Mouse (Mus musculus): ENCODE data around the gene Rpl35a. TPM values are rescaled to one million over a fixed set of nuclear protein-coding genes. Genes with fewer than 3 reads are reported as not detected.

Rpl35a gene
- total RNA-seq (2021): 100 to 1,000 TPM; 237 to 241 TPM
- long read RNA-seq, experiment 1, transcript Rpl35a-203 (5 exons, 519 nt): minor isoform, 5 of 26 reads
- long read RNA-seq, experiment 1, transcript Rpl35a-205 (5 exons, 510 nt): major isoform, 17 of 26 reads
- long read RNA-seq, experiment 1, partial matches to known transcripts: 0 of 26 reads
- long read RNA-seq, experiment 1, other reads (novel, unspliced or antisense): 3 of 26 reads
- long read RNA-seq, experiment 2, transcript Rpl35a-203 (5 exons, 519 nt): minor isoform, 6 of 29 reads
- long read RNA-seq, experiment 2, transcript Rpl35a-205 (5 exons, 510 nt): major isoform, 18 of 29 reads
- long read RNA-seq, experiment 2, partial matches to known transcripts: 1 of 29 reads
- long read RNA-seq, experiment 2, other reads (novel, unspliced or antisense): 2 of 29 reads

DNA sequence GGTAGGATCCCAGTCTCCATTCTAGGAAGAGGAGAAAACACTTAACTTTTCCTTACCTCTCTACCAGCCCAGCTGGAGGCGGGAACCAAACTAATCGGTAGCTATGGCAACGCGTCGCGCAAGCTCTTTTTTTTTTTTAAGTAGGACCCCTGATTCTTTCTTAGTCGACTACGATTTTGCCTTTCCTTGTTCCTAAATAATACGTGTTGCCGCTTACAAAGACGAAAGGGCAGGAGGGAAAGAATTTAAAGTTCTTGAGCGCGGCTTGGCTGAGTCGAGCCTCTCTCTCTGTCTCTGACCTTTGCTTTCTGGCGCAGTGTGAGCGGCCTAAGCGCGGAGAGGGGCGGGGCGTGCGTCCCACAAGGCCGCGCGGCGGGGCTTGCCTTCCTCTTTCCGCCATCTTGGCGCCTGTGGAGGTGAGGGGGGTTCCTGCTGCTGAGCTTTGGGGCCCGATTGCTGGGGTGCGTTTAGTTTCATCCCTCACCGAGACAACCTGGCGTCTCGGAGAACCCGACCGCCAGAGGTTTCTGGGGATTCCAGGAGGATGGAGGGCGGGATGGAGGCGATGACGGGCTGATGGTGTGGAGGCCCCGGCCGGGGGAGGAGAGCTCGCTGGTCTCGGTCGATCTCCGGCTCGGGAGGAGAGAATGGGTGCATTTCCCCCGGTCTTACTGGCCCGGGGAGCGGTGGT lies at the start of gene Rpl35a, which contains the start of gene Iqcg:
Rpl35a (plus strand) TSS at position 359 of the 691 bp plus-strand sequence.
Iqcg (minus strand) TSS at position 124 of the 691 bp plus-strand sequence.
- peak; percentile 84 to 88 for DNase-seq (ENCODE audit: low spot score in 2 of 2)
- intact Hi-C loops (cut with DNase I): no loop called here

DNA sequence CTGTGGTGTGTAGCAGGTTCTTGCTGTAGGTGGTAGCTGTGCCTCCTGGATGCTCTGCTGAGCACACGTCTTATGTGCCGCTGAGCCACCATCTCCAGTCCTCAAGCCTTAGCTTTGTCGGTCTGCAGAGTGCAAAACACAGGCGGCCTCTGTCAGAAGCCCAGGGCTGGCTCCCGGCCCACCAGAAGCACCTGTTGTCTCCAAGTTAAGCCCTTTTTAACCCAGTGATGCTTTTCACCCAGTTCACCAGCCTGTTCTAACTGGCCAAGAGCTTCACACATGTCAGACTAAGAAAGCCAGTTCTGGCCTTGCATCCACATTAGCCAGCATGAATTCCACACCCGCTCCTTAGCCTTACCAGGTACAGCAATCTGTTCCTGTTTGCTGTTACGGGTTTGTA lies 49.4 kb upstream of the Rpl35a start:
- no peak for DNase-seq (ENCODE audit: low spot score in 2 of 2)
- intact Hi-C loops (cut with DNase I): no loop called here

DNA sequence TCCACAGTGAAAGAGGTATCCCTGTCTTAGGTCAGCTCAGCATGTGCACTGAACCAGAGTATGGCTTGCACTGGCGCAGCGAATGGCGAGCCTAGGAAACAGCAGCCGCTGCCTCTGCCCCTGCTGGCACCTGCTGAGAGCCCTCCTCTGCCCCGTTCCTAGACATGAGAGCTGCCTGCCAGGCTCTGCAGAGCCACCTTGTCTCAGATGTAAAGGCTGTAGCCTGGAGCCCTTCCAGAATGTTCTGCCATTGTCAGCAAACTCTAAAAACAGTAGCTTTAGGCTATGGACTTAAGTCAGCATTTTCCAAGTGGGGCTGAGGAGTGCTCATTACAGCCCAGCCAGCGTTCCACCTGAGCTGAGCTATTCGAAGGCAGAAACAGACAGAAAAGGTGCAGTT lies 48.8 kb upstream of the Rpl35a start:
- intact Hi-C loops (cut with DNase I): no loop called here
- no peak for DNase-seq (ENCODE audit: low spot score in 2 of 2)

DNA sequence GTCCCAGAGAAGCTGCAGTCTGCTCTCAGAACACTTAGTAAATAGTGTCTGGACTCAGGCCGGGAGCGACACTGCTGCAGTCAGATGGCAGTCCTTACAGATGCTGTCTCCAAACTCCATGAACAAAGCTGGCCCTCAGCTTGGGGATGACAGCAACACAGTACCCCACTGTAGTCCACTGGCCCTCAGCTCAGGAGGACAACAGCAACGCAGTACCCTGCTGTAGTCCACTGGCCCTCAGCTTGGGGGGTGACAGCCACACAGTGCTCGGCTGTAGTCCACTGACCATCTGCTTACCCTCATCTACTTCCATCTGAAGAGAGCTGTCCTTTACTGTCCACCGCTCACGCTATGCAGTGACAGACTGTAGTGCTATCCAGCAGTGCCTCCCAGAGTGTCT lies 46.1 kb upstream of the Rpl35a start:
- intact Hi-C loops (cut with DNase I): loop anchor here (10.0 kb wide), 1 partner anchor 195 kb away; the partner anchor contains the start of gene Smbd1
- DNase-seq (ENCODE audit: low spot score in 2 of 2): peak; percentile 25 to 34

DNA sequence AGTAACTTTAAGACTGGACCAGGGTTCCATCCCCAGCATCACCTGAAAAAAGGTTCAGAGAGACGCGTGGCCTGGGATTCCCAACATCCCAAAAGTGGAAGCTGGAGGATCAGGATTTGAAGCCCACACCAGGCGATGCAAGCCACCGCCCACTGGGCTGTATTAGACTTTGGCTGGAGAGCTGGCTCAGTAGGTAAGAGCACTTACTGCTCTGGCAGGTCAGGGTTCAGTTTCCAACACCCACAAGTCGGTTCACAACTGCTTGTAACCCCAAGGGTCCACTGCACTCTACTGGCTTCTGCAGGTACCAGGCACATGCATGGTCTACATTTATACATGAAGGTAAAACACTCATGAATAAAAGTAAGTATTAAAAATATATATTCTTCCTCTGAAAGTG lies 42.5 kb upstream of the Rpl35a start:
- intact Hi-C loops (cut with DNase I): loop anchor here (10.0 kb wide), 1 partner anchor 199 kb away; the partner anchor contains the start of gene Smbd1
- no peak for DNase-seq (ENCODE audit: low spot score in 2 of 2)

DNA sequence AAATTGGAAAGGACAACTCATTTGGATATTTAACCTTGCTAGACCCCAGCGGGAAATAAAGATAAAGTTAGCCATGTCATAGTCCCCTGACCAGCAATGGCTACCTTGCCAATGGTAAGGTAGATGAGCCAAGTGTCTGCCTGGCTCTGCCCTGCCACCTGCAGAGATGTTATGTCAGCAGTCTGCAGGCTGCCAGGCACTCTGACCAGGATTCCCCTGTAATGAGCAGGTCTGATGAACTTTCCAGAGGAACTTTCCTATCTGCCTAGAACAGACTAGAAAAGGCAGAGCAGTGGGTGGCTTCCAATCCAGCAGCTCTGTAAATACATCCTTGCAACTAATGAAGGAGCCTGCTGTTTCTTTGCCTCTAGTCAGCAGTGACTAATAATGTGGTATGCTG lies 41.3 kb upstream of the Rpl35a start:
- DNase-seq (ENCODE audit: low spot score in 2 of 2): no peak
- intact Hi-C loops (cut with DNase I): loop anchor here (10.0 kb wide), 1 partner anchor 200 kb away; the partner anchor contains the start of gene Smbd1

DNA sequence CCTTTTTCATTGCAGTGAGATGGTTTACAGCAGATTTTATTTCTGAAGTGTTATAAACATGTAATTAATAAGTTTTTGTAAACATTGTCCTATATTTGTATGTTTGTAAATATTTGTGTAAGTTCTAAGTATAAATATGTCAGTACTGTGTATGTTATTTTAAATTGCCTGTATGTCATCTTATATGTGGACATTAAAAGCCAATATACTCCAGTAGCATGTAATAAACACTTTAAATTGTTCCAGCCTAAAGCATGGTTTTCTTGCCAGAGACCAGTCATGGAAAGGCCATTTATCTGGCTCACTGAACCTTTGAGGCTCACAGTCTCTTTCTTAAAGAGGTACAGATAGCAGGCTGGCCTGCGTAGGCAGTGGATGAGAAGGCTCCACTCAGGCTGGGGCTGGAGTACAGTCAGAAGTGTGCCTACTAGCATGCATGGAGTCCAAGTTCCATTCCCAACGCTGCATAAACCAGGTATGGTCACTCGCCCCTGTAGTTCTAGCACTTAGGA lies 40.8 kb upstream of the Rpl35a start:
- no peak for DNase-seq (ENCODE audit: low spot score in 2 of 2)
- intact Hi-C loops (cut with DNase I): loop anchor here (10.0 kb wide), 1 partner anchor 201 kb away; the partner anchor contains the start of gene Smbd1

DNA sequence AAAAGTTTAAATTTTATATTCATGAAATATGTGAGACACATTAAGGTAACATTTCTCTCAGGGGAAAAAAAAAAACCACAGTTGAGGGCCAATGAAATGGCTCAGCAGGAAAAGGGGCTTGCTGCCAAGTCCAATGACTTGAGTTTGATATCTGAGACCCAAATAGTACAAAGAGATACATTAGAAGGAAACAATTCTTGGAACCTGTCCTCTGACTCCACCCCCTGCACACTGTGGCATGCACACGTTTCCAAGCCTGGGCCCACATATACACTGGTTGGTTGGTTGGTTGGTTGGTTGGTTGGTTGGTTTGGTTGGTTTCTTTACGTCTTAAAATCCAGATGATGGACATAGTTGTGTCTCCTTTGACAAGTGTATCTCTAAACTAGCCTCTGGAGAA lies 40.3 kb upstream of the Rpl35a start:
- no peak for DNase-seq (ENCODE audit: low spot score in 2 of 2)
- intact Hi-C loops (cut with DNase I): loop anchor here (10.0 kb wide), 1 partner anchor 201 kb away; the partner anchor contains the start of gene Smbd1

DNA sequence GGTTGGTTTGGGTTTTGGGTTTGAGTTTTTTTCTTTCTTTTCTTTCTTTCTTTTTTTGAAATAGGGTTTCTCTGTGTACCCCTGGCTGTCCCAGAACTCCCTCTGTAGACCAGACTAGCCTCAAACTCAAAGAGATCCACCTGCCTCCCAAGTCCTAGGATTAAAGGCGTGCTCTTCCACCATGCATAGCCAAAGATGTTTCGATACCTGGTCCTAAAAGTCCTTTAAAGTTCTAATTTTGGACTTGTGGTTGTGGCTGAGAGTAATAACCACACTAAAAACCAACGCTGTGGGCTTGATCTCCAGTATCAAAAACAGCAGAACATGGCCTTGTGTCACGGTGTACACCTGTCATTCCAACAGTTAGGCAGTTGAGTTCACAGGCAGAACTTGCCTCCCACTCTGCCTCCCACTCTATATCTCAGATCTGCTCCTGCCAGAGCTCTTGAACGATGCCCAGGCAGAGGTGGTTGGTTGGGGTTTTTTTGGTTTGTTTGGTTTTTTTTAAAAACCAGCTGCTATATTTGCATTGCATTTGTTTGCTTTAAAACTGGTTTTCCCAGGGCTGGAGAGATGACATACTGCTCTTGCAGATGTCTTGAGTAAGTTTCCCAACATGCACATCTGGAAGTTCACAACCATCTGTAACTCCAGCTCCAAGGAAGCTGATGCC lies 38.4 kb upstream of the Rpl35a start:
- intact Hi-C loops (cut with DNase I): loop anchor here (10.0 kb wide), 1 partner anchor 203 kb away; the partner anchor contains the start of gene Smbd1
- DNase-seq (ENCODE audit: low spot score in 2 of 2): no peak

DNA sequence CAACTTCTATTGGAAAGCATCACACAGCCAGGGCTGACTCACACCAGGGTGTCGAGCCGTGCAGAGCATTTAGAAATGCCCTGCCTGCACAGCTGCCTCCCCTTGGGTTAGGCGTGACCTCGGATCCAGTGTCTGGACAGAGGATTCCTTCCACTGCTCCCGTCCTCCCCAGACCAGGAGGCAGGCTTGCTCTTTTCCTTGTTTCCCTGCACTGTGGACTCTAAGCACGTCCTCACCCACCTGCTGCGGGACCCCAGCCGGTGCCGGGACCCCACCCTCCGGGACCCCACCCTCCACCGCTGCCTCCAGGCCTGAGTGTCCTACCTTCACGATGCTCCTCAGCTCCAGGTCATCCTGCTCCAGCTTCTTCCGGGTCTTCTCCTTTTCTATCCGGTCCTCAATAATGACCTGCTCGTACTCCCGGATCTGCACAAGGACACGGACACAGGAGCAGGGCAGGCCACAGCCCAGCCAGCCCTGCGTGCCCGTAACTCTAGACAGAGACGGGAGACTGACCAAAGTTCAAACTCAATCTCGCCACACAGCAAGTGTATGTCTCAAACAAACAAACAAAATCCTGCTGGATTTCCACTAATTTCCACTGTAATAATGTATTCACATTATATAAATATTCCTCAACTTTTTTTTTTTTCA lies 37.0 kb upstream of the Rpl35a start:
- intact Hi-C loops (cut with DNase I): loop anchor here (10.0 kb wide), 1 partner anchor 204 kb away; the partner anchor contains the start of gene Smbd1
- DNase-seq (ENCODE audit: low spot score in 2 of 2): no peak

DNA sequence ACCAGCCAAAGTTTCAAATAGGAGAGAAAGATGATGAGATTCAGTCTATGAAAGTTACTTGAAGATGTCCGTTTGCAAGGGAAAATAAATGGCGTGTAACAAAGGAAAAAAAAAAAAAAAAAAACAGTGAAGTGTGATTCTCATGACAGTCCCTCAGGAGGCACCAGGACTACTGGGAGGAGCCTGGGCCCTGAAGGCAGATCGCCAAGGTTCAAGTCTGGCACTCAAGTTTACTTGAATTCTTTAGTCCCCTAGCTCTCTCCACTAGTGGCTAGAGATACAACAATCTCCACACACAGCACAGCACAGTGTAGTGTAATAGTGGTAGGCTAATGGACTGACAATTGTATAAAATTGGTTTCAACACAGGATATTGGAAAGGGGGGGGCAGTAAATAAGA lies 34.9 kb upstream of the Rpl35a start:
- DNase-seq (ENCODE audit: low spot score in 2 of 2): no peak
- intact Hi-C loops (cut with DNase I): loop anchor here (10.0 kb wide), 1 partner anchor 133 kb away; no protein-coding TSS in a partner anchor

DNA sequence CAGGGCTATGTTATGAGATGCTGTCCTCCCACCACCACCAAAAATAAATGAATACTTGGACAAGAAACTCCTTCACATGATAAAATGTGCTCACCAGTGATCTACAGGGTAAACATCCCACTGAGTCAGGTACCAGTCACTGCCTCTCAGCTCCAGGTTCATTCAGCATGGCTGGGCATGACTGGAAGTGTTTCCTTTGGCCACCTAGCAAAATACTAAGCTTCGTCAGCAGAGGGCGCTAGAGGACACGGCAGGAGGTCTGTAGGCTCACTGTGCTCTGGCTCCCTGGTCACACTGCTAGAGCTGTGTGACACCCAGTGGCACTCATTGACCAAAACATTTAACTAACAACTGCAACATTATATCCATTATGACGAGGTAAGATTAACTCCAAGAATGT lies 32.5 kb upstream of the Rpl35a start:
- DNase-seq (ENCODE audit: low spot score in 2 of 2): peak; percentile 82 to 87
- intact Hi-C loops (cut with DNase I): loop anchor here (10.0 kb wide), 1 partner anchor 131 kb away; no protein-coding TSS in a partner anchor

DNA sequence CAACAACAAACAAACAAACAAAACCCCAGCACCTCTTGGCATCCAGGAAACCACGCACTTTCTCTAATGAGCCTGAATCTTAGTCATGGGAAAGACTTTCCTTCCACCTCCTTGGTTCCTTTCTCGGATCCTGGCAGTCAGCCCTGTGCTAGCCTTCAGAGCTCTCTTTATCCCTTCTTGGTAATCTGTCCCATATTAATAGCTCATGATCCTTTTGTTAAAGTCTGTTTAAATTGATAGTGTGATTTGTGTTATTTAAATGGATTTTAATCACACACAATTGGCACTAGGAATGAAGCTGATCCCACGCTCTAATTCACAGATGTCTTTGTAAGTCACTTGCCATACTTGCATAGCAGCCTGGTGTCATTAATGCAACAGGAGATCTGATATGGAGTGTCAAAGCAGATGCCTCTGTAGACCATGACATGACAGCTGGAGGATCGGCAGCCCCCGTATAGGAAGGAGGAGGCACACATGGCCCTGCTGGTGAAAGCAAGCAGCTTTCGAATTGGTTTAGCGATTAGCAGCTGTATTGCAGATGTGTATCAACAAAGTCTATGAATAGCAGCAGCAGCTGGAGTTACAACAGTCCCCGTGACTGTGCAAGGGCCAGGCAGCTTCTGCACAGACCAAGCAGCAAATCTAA lies 31.7 kb upstream of the Rpl35a start:
- DNase-seq (ENCODE audit: low spot score in 2 of 2): peak in 1 of 2 experiments; percentile 30
- intact Hi-C loops (cut with DNase I): loop anchor here (10.0 kb wide), 1 partner anchor 130 kb away; no protein-coding TSS in a partner anchor

DNA sequence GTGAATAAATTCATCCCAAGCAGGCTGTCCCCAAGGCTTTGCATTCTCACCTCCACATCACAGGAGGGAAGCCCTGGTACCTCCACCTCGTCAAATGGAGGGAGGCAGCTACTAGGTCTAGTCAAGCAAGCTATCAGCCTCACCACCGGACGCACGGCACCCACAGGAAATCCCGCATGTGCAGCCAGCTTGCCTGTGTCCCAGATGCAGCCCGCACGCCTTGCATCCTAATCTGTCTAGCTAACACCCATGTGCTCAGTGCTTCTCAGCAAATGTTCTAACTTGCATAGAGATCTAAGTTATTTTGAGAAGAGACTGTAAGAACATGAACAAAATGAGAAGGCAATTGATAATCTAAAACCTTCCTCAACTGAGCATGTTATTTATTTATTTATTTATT lies 29.9 kb upstream of the Rpl35a start:
- peak; percentile 53 to 55 for DNase-seq (ENCODE audit: low spot score in 2 of 2)
- intact Hi-C loops (cut with DNase I): loop anchor here (10.0 kb wide), 1 partner anchor 128 kb away; no protein-coding TSS in a partner anchor

DNA sequence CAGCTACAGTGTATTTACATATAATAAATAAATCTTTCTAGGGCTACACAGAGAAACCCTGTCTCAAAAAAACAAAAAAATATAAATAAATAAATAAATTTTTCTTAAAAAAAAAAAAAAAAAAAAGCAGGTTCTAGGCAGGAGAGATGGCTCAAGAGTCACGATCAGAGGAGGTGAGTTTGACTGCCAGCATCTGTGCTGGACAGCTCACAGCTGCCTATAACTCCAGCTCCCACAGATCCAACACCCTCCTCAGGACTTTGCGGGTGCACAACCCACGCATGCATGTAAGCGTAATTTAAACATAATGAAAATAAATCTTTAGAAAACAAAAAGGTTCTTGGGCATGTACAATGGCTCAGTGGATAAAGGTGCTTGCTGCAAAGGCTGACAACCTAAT lies 20.2 kb upstream of the Rpl35a start:
- DNase-seq (ENCODE audit: low spot score in 2 of 2): no peak
- intact Hi-C loops (cut with DNase I): no loop called here

DNA sequence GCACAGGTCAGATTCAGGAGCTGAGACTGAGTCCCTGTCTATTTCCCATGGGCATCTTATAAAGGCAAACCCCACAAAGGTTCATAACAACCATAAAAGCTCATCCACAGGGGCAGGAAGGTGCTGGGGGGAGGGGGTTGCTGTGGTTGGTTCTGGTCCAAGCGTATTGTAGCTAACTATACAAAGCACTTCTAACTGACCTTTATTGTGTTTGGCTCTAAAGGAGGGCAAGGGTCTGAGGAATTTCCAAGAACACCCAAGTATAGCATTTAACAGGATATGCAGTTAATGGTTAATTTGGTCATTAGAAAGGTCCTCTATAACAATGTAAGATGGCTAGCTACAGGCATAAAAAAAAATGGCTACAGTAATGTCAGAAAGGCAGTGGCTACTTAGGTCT lies 13.6 kb upstream of the Rpl35a start:
- intact Hi-C loops (cut with DNase I): loop anchor here (10.0 kb wide), 1 partner anchor 228 kb away; the partner anchor contains the start of gene Smbd1
- no peak for DNase-seq (ENCODE audit: low spot score in 2 of 2)

DNA sequence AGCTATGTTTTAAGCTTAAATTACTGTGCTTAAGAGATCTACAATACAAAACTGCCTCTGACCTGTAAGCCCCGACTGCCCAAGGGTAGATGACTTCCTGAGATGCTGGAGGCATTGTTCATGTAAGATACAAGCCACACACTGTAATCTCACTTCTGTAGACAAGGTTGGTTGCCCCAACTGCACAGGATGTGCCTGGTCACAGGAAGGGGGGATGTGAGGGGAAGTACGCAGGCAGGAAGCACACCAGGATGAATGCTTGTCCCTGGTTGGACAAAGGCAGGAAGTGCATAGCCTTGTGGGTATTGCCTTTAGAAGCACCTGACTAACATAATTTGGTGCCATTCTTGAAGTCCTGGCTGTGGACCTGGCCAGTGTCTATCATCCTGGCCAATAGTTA lies 13.0 kb upstream of the Rpl35a start:
- DNase-seq (ENCODE audit: low spot score in 2 of 2): no peak
- intact Hi-C loops (cut with DNase I): loop anchor here (10.0 kb wide), 1 partner anchor 228 kb away; the partner anchor contains the start of gene Smbd1

DNA sequence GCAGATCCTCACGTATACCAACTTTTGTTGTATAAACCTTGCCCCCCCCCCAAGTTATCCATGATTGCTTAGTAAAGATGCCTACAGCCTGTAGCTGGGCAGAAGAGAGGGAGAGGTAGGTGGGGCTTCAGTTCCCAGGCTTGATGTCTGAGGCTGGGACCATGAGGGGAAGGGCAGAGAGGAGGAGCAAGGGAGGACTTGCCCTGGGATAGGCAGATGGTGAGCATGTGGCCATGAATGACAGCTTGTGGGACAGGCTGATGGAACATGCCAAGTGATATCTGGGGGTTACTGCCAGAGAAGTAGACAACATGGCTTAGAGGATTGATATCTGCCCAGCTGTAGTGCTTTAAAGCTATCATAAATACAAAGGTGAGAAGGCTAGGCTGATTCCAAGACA lies 8.2 kb upstream of the Rpl35a start:
- no peak for DNase-seq (ENCODE audit: low spot score in 2 of 2)
- intact Hi-C loops (cut with DNase I): loop anchor here (10.0 kb wide), 1 partner anchor 233 kb away; the partner anchor contains the start of gene Smbd1

Measured in left cerebral cortex, postnatal 14 days (tissue).